In genomic region chr2:33544781-33545566, GRCm38 (mm10) we compare ENCODE assay signal across 9 mouse cellular contexts.
DNase-seq lines count a peak whose midpoint lies in the region; ATAC-seq and TF ChIP-seq lines count a peak whose summit lies in the region.
"Had no signal": no experiment of that assay in that cellular context is flagged by ENCODE, and none has a peak within 500 bp of the region (broad histone marks: within the 10 kb centered on the region; RNA-seq: fewer than 3 reads in every experiment).

No protein-coding gene starts in this region.

- H3K4me3 ChIP-seq in heart, embryonic 14.5 days (ENCODE audit: control insufficient read depth in 1 of 2, insufficient read depth in 1 of 2, low read depth in 1 of 2, low read length in 2 of 2): peak overlapping the region; percentile 43 to 46; a peak in 3 of 4 replicates
- H3K4me3 ChIP-seq in cortical plate, adult 2 months (ENCODE audit: insufficient read depth, low read length): 0 out of 2 replicates have a peak overlapping the region, but pooled peaks have one; percentile 58
- H3K4me3 ChIP-seq in hindbrain, embryonic 11.5 days (ENCODE audit: low read depth, low read length): peak overlapping the region; percentile 44
- peak overlapping the region; percentile 45 for H3K4me3 ChIP-seq in midbrain, embryonic 15.5 days
- H3K4me3 ChIP-seq: myocyte had no signal

- no peak for TF ChIP-seq POLR2A in cortical plate, adult 2 months (IDR thresholded peaks at IDR 0.05; ENCODE audit: extremely low read depth, insufficient read depth, low read length)

- ATAC-seq in heart, embryonic 14.5 days (ENCODE audit: insufficient number of reproducible peaks, insufficient read depth, low FRiP score, low read depth): no peak
- no peak for ATAC-seq in hindbrain, embryonic 11.5 days (ENCODE audit: low FRiP score)
- ATAC-seq in midbrain, embryonic 15.5 days (replicated peaks): no peak
- no peak for ATAC-seq in megakaryocyte, adult 5-6 weeks (ENCODE audit: poor library complexity, severe bottlenecking)

- TF ChIP-seq CTCF in cortical plate, adult 2 months (IDR thresholded peaks at IDR 0.05; ENCODE audit: extremely low read depth, insufficient read depth, low read length): no peak

- H3K9ac ChIP-seq in heart, embryonic 14.5 days (ENCODE audit: low read length): peak overlapping the region; percentile 61
- no peak overlapping the region for H3K9ac ChIP-seq in hindbrain, embryonic 11.5 days (ENCODE audit: low read depth, low read length)
- peak overlapping the region; percentile 57 for H3K9ac ChIP-seq in midbrain, embryonic 15.5 days

- H3K4me2 ChIP-seq in heart, embryonic 14.5 days (ENCODE audit: low read length): peak overlapping the region; percentile 92
- H3K4me2 ChIP-seq in hindbrain, embryonic 11.5 days (replicated peaks; ENCODE audit: low read depth, low read length): peak overlapping the region; percentile 82
- H3K4me2 ChIP-seq in midbrain, embryonic 15.5 days: peak overlapping the region; percentile 86

- H3K36me3 ChIP-seq in heart, embryonic 14.5 days (ENCODE audit: control insufficient read depth, insufficient read depth, low read length): no peaks in the 10 kb centered on the region
- H3K36me3 ChIP-seq in hindbrain, embryonic 11.5 days (ENCODE audit: control insufficient read depth, insufficient read depth, low read length): no peaks in the 10 kb centered on the region
- no peaks in the 10 kb centered on the region for H3K36me3 ChIP-seq in midbrain, embryonic 15.5 days (replicated peaks)

- peaks cover 65% of the 10 kb centered on the region for H3K27me3 ChIP-seq in heart, embryonic 14.5 days (ENCODE audit: control insufficient read depth, insufficient read depth, low read length)
- H3K27me3 ChIP-seq in hindbrain, embryonic 11.5 days (ENCODE audit: control insufficient read depth, insufficient read depth, low read length): peaks cover 24% of the 10 kb centered on the region
- H3K27me3 ChIP-seq in midbrain, embryonic 15.5 days (replicated peaks): peaks cover 8% of the 10 kb centered on the region; the same call in 1 of the 2 replicates

- H3K27ac ChIP-seq in heart, embryonic 14.5 days (replicated peaks in 1 of 2; ENCODE audit: control insufficient read depth in 1 of 2, insufficient read depth in 1 of 2, low read depth in 2 of 2, low read length in 2 of 2): no peak overlapping the region
- peak overlapping the region; percentile 94 for H3K27ac ChIP-seq in cortical plate, adult 2 months (ENCODE audit: insufficient read depth, low read length)
- H3K27ac ChIP-seq in hindbrain, embryonic 11.5 days (ENCODE audit: low read depth, low read length): peak overlapping the region; percentile 18; the same call in 1 of the 2 replicates
- H3K27ac ChIP-seq in midbrain, embryonic 15.5 days: peak overlapping the region; percentile 88

- no peak for DNase-seq in heart, adult 18-20 months
- no peak for DNase-seq in hindbrain, embryonic 11.5 days (ENCODE audit: low spot score)
- DNase-seq in spleen, postnatal 14 days (ENCODE audit: low spot score in 2 of 2): no peak
- DNase-seq in embryo, embryonic 9.5 days (ENCODE audit: extremely low spot score): no peak

- H3K4me1 ChIP-seq in heart, embryonic 14.5 days (ENCODE audit: control insufficient read depth in 2 of 2, insufficient read depth in 2 of 2, low read length in 2 of 2): peaks cover 5 to 9% of the 10 kb centered on the region in 2 experiments
- peaks cover 4% of the 10 kb centered on the region for H3K4me1 ChIP-seq in cortical plate, adult 2 months (ENCODE audit: control insufficient read depth, insufficient read depth, low read length)
- peaks cover 10% of the 10 kb centered on the region for H3K4me1 ChIP-seq in hindbrain, embryonic 11.5 days (replicated peaks; ENCODE audit: control insufficient read depth, insufficient read depth, low read length)
- peaks cover 41% of the 10 kb centered on the region for H3K4me1 ChIP-seq in midbrain, embryonic 15.5 days

- WGBS in heart, embryonic 14.5 days: 22% methylated on average over 16 of the region's 16 CpGs
- 19% methylated on average over 16 of the region's 16 CpGs for WGBS in hindbrain, embryonic 11.5 days
- WGBS in midbrain, embryonic 15.5 days: 24% methylated on average over 16 of the region's 16 CpGs

- 0 out of 2 replicates have a peak, but pooled peaks cover 3% of the 10 kb centered on the region for H3K9me3 ChIP-seq in heart, embryonic 14.5 days (ENCODE audit: control insufficient read depth, low read length)
- no peaks in the 10 kb centered on the region for H3K9me3 ChIP-seq in hindbrain, embryonic 11.5 days (ENCODE audit: control insufficient read depth, low read length)
- no peaks in the 10 kb centered on the region for H3K9me3 ChIP-seq in midbrain, embryonic 15.5 days

Comparison
In these comparisons a context has a peak if more than half of its experiments do, and no peak if none do; other contexts are left out.
1. H3K27ac ChIP-seq: peak in cortical plate, adult 2 months (single experiment), hindbrain, embryonic 11.5 days (single experiment) and midbrain, embryonic 15.5 days (single experiment); none in heart, embryonic 14.5 days (0 of 2).
2. Peak in every context shown above with its lines, with median percentiles within 50 percentile points of each other: H3K4me2 ChIP-seq and H3K4me3 ChIP-seq.